In the genomic region with DNA sequence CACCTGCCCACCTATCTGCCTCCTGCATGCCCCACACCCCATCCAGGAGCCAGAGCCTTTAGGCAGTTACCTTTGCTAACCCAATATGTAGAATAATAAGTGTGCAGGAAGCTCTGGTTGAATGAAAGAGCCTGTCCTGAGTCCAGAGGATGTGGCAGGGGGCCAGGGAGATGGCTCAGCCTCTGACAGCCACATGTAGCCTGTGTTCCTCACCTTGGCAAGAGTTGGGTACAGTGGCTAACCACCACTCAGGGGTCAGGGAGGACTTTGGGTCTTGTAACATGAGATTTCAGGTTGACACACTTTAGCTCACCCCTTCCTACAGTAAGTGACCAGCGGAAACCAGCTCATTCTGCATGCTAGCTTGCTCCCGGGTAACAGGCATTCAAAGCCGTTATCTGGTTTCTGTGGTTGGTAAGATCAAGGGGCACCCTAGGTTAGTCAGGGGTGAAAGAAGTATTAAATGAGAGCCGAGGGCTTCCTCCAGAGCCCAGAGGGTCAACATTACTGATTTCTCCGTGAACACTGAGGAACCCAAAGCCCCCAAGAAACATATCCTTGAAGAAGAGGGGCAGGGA, we compare ENCODE assay signal across 9 mouse cellular contexts.
DNase-seq lines count a peak whose midpoint lies in the region; ATAC-seq lines count a peak whose summit lies in the region.
"Had no signal": no experiment of that assay in that cellular context is flagged by ENCODE, and none has a peak within 500 bp of the region (broad histone marks: within the 10 kb centered on the region; RNA-seq: fewer than 3 reads in every experiment).

No protein-coding gene starts in this region.

- H3K4me1 ChIP-seq in heart, embryonic 10.5 days, result peaks cover 38% of the 10 kb centered on the region
- peaks cover 6% of the 10 kb centered on the region; the same call in 1 of the 2 replicates for H3K4me1 ChIP-seq in hindbrain, embryonic 16.5 days (ENCODE audit: control insufficient read depth, insufficient read depth, low read depth, low read length)
- peaks cover 25% of the 10 kb centered on the region for H3K4me1 ChIP-seq in stomach, embryonic 15.5 days

- no peaks in the 10 kb centered on the region for H3K9me3 ChIP-seq in heart, embryonic 10.5 days
- H3K9me3 ChIP-seq in hindbrain, embryonic 16.5 days (ENCODE audit: control insufficient read depth, low read length), result no peaks in the 10 kb centered on the region
- H3K9me3 ChIP-seq in stomach, embryonic 15.5 days, result no peaks in the 10 kb centered on the region

- H3K27me3 ChIP-seq in heart, embryonic 10.5 days (ENCODE audit: insufficient read depth, poor library complexity, severe bottlenecking), result no peaks in the 10 kb centered on the region
- H3K27me3 ChIP-seq in hindbrain, embryonic 16.5 days (replicated peaks; ENCODE audit: control insufficient read depth, insufficient read depth, low read length), result no peaks in the 10 kb centered on the region
- no peaks in the 10 kb centered on the region for H3K27me3 ChIP-seq in stomach, embryonic 15.5 days (replicated peaks)

- ATAC-seq in hindbrain, embryonic 16.5 days, result no peak
- ATAC-seq in stomach, embryonic 15.5 days (ENCODE audit: insufficient read depth, low FRiP score, low read depth), result no peak

- WGBS in heart, embryonic 10.5 days, result 67% methylated on average over 5 of the region's 5 CpGs
- WGBS in hindbrain, embryonic 16.5 days, result 71% methylated on average over 5 of the region's 5 CpGs
- WGBS in stomach, embryonic 15.5 days, result 53% methylated on average over 5 of the region's 5 CpGs

- no peak overlapping the region for H3K4me2 ChIP-seq in hindbrain, embryonic 16.5 days (ENCODE audit: low read length)
- no peak overlapping the region for H3K4me2 ChIP-seq in stomach, embryonic 15.5 days

- H3K9ac ChIP-seq in hindbrain, embryonic 16.5 days (ENCODE audit: low read depth, low read length), result no peak overlapping the region
- no peak overlapping the region for H3K9ac ChIP-seq in stomach, embryonic 15.5 days

- peak overlapping the region; percentile 32; the same call in 1 of the 2 replicates for H3K27ac ChIP-seq in heart, embryonic 10.5 days
- H3K27ac ChIP-seq in hindbrain, embryonic 16.5 days (ENCODE audit: low read depth, low read length), result peak overlapping the region; percentile 20; the same call in 1 of the 2 replicates
- peak overlapping the region; percentile 74 for H3K27ac ChIP-seq in stomach, embryonic 15.5 days

- no peak overlapping the region for H3K4me3 ChIP-seq in heart, embryonic 10.5 days
- H3K4me3 ChIP-seq in hindbrain, embryonic 16.5 days (ENCODE audit: low read length), result no peak overlapping the region
- no peak overlapping the region for H3K4me3 ChIP-seq in stomach, embryonic 15.5 days (replicated peaks)

- no peak for DNase-seq in heart, embryonic 10.5 days (ENCODE audit: low spot score)
- DNase-seq in heart, postnatal 10 days, result no peak
- DNase-seq in lung, postnatal 36 days, result peak; percentile 55
- no peak for DNase-seq in lung, postnatal 14 days
- DNase-seq in B cell, adult 2 months, result no peak
- DNase-seq in adrenal gland, adult 8-10 months, result no peak

- intact Hi-C loops in heart, postnatal 10 days (cut with DNase I), result no loop called here

- peaks cover 6% of the 10 kb centered on the region for H3K36me3 ChIP-seq in heart, embryonic 10.5 days
- no peaks in the 10 kb centered on the region for H3K36me3 ChIP-seq in hindbrain, embryonic 16.5 days (ENCODE audit: control insufficient read depth, insufficient read depth, low read length)
- H3K36me3 ChIP-seq in stomach, embryonic 15.5 days, result no peaks in the 10 kb centered on the region
- H3K36me3 ChIP-seq: G1E had no signal

Comparison
In these comparisons a context has a peak if more than half of its experiments do, and no peak if none do; other contexts are left out.
1. H3K27ac ChIP-seq: peak in every context shown above with its lines; median percentile 74 in stomach, embryonic 15.5 days; 32 in heart, embryonic 10.5 days; 20 in hindbrain, embryonic 16.5 days.